Mouse (Mus musculus): ENCODE data around the gene Ak5.

GRCm38 (mm10) chr3:152432677-152433076, 235.5 kb downstream of the Ak5 start:
- TF ChIP-seq CTCF (IDR thresholded peaks at IDR 0.05; ENCODE audit: control insufficient read depth, insufficient read depth, low read length) (no peak), POLR2A (IDR thresholded peaks at IDR 0.05; ENCODE audit: borderline replicate concordance, control insufficient read depth, low read depth, low read length) (no peak)
